Mouse (Mus musculus): ENCODE measurements around the gene Mrps12.
A peak's percentile ranks its signal among the peaks of the same experiment; 100 is the strongest.

GRCm38 (mm10) chr7:28790066-28790806 is 48.6 kb upstream of the Mrps12 start:
- no peak for TF ChIP-seq ELF1 (IDR thresholded peaks at IDR 0.05; ENCODE audit: low read depth, low read length)
- no peak for TF ChIP-seq TAL1 (IDR thresholded peaks at IDR 0.05; ENCODE audit: low read length)
- peak in 2 of 3 experiments; percentile 31 to 32; a peak in 3 of 6 replicates for TF ChIP-seq CTCF (IDR thresholded peaks at IDR 0.05 in 2 of 3, conservative IDR thresholded peaks at IDR 0.05 in 1 of 3; ENCODE audit: control insufficient read depth in 1 of 3, insufficient read depth in 1 of 3, low read depth in 2 of 3, low read length in 3 of 3, poor library complexity in 1 of 3, severe bottlenecking in 1 of 3)
- TF ChIP-seq E2F4 (IDR thresholded peaks at IDR 0.05; ENCODE audit: borderline replicate concordance, low read depth, low read length), result no peak
- no peak for TF ChIP-seq ZMIZ1 (IDR thresholded peaks at IDR 0.05; ENCODE audit: low read depth, low read length)
- no peak for TF ChIP-seq UBTF (IDR thresholded peaks at IDR 0.05; ENCODE audit: borderline replicate concordance, insufficient read depth, low read depth, low read length)
- no peak for TF ChIP-seq ZC3H11A (IDR thresholded peaks at IDR 0.05; ENCODE audit: low read depth, low read length)
- no peak for TF ChIP-seq SIN3A (IDR thresholded peaks at IDR 0.05; ENCODE audit: low read length)
